Comparison of ENCODE assay signal across 9 mouse cellular contexts in the genomic region with DNA sequence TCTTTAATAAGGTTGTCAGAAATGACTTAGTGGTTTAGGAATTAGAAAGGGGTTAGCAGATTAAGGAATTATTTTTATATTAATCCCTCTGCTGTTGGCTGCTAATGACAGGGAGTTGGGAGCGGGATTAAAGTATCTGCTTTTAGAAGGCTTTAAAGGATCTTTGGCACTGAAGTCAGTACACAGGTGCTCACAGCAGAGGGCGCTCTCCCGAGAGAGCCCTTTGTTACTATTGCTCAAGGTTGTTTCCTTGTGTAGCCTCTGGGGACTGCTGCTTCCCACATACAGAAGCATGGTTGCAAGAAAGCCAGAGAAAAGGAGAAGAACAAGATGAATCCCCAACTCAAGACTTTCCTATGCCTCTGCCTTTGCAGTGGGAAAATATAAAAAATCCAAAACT. TPM values are rescaled to one million over a fixed set of nuclear protein-coding genes. Genes with fewer than 3 reads are reported as not detected.
A peak's percentile ranks its signal among the peaks of the same experiment; 100 is the strongest.
DNase-seq lines count a peak whose midpoint lies in the region; ATAC-seq and TF ChIP-seq lines count a peak whose summit lies in the region.
"Had no signal": no experiment of that assay in that cellular context is flagged by ENCODE, and none has a peak within 500 bp of the region (broad histone marks: within the 10 kb centered on the region; RNA-seq: fewer than 3 reads in every experiment).

No protein-coding gene starts in this region.

- 29% methylated on average over 3 of the region's 3 CpGs for WGBS in intestine, postnatal 0 days
- WGBS in intestine, embryonic 15.5 days: 33% methylated on average over 3 of the region's 3 CpGs

- H3K27me3 ChIP-seq in intestine, postnatal 0 days (replicated peaks; ENCODE audit: control insufficient read depth, insufficient read depth, low read length): no peaks in the 10 kb centered on the region
- no peaks in the 10 kb centered on the region for H3K27me3 ChIP-seq in intestine, embryonic 15.5 days (replicated peaks)
- no peaks in the 10 kb centered on the region for H3K27me3 ChIP-seq in splenic B cell, adult 2 months (ENCODE audit: control insufficient read depth, insufficient read depth, low read length, poor library complexity, severe bottlenecking)
- H3K27me3 ChIP-seq: hindbrain, embryonic 15.5 days; neural tube, embryonic 13.5 days had no signal

- TF ChIP-seq CTCF in intestine, postnatal 0 days (IDR thresholded peaks at IDR 0.05; ENCODE audit: low read depth): peak; percentile 80

- H3K9ac ChIP-seq in intestine, postnatal 0 days (ENCODE audit: low read depth, low read length): no peak overlapping the region
- H3K9ac ChIP-seq in intestine, embryonic 15.5 days: no peak overlapping the region
- H3K9ac ChIP-seq: hindbrain, embryonic 15.5 days; neural tube, embryonic 13.5 days had no signal

- no peaks in the 10 kb centered on the region for H3K4me1 ChIP-seq in intestine, postnatal 0 days (replicated peaks; ENCODE audit: control insufficient read depth, insufficient read depth, low read length)
- H3K4me1 ChIP-seq in intestine, embryonic 15.5 days (replicated peaks): peaks cover 4% of the 10 kb centered on the region; the same call in 1 of the 2 replicates

- H3K27ac ChIP-seq in intestine, postnatal 0 days (ENCODE audit: low read depth, low read length): no peak overlapping the region
- no peak overlapping the region for H3K27ac ChIP-seq in intestine, embryonic 15.5 days
- H3K27ac ChIP-seq: hindbrain, embryonic 15.5 days; neural tube, embryonic 13.5 days had no signal

- DNase-seq in 3T3-L1 (ENCODE audit: low read depth, low spot score): peak; percentile 72
- peak; percentile 58 for DNase-seq in CD4-positive helper T cell, adult 2 months (ENCODE audit: low read depth, low spot score)
- peak; percentile 74 for DNase-seq in brain, adult 2 months (ENCODE audit: low read depth, low spot score)
- DNase-seq in kidney, postnatal 10 days: peak; percentile 33
- peak; percentile 74 for DNase-seq in splenic B cell, adult 2 months (ENCODE audit: low read depth, low spot score)

- H3K4me2 ChIP-seq in intestine, postnatal 0 days (replicated peaks; ENCODE audit: low read depth): no peak overlapping the region
- no peak overlapping the region for H3K4me2 ChIP-seq in intestine, embryonic 15.5 days (replicated peaks)
- H3K4me2 ChIP-seq: hindbrain, embryonic 15.5 days; neural tube, embryonic 13.5 days had no signal

- no peaks in the 10 kb centered on the region for H3K9me3 ChIP-seq in intestine, postnatal 0 days (ENCODE audit: control insufficient read depth)
- H3K9me3 ChIP-seq in intestine, embryonic 15.5 days: no peaks in the 10 kb centered on the region
- H3K9me3 ChIP-seq: hindbrain, embryonic 15.5 days; neural tube, embryonic 13.5 days had no signal

- ATAC-seq in intestine, postnatal 0 days: no peak
- no peak for ATAC-seq in intestine, embryonic 15.5 days

- H3K4me3 ChIP-seq in intestine, postnatal 0 days (ENCODE audit: low read depth, low read length): no peak overlapping the region
- H3K4me3 ChIP-seq in intestine, embryonic 15.5 days (replicated peaks): no peak overlapping the region
- H3K4me3 ChIP-seq: hindbrain, embryonic 15.5 days; neural tube, embryonic 13.5 days had no signal

- peaks cover 21% of the 10 kb centered on the region for H3K36me3 ChIP-seq in intestine, postnatal 0 days (ENCODE audit: control insufficient read depth, insufficient read depth)
- H3K36me3 ChIP-seq in intestine, embryonic 15.5 days: peaks cover 8% of the 10 kb centered on the region; the same call in 1 of the 2 replicates
- H3K36me3 ChIP-seq in splenic B cell, adult 2 months (ENCODE audit: control insufficient read depth, insufficient read depth, low read length, poor library complexity, severe bottlenecking): peaks cover 5% of the 10 kb centered on the region; the same call in 1 of the 2 replicates

RNA-seq across cellular contexts. Expression of a gene that starts 6.8 kb away (rescaled TPM):
- polyA plus RNA-seq in intestine, postnatal 0 days (2015; fragmentation: Nextera tagmentation; extraction: Ambion mirVana): 49.4 and 49.7 TPM in 2 replicates
- polyA plus RNA-seq in intestine, embryonic 15.5 days (2015; fragmentation: Nextera tagmentation; extraction: Ambion mirVana): 64.8 and 71.5 TPM in 2 replicates
